Mouse (Mus musculus): ENCODE measurements around the gene Emp1. TPM values are rescaled to one million over a fixed set of nuclear protein-coding genes. Genes with fewer than 3 reads are reported as not detected.

Emp1 gene
- 98.4 TPM for polyA plus RNA-seq (2014; fragmentation: Illumina TruSeq; extraction: RNeasy Lipid Tissue Mini Kit (QIAGEN cat#74804); ENCODE audit: low read depth, low replicate concordance)

GRCm38 (mm10) chr6:135362459-135363159, at the start of gene Emp1:
TSS of gene Emp1 (plus strand) at chr6:135362545.

Other genes with a start within 250 kb of the Emp1 start
- gene Gprc5d, start 244.3 kb upstream of the Emp1 start, polyA plus RNA-seq (2014; fragmentation: Illumina TruSeq; extraction: RNeasy Lipid Tissue Mini Kit (QIAGEN cat#74804); ENCODE audit: low read depth, low replicate concordance): not detected
- gene Fam234b, start 164.6 kb upstream of the Emp1 start, polyA plus RNA-seq (2014; fragmentation: Illumina TruSeq; extraction: RNeasy Lipid Tissue Mini Kit (QIAGEN cat#74804); ENCODE audit: low read depth, low replicate concordance): 9.7 TPM
- gene Hebp1, start 164.5 kb upstream of the Emp1 start, polyA plus RNA-seq (2014; fragmentation: Illumina TruSeq; extraction: RNeasy Lipid Tissue Mini Kit (QIAGEN cat#74804); ENCODE audit: low read depth, low replicate concordance): 21.5 TPM
- gene Gsg1, start 108.2 kb upstream of the Emp1 start, polyA plus RNA-seq (2014; fragmentation: Illumina TruSeq; extraction: RNeasy Lipid Tissue Mini Kit (QIAGEN cat#74804); ENCODE audit: low read depth, low replicate concordance): not detected
- gene Pbp2, start 52.1 kb upstream of the Emp1 start, polyA plus RNA-seq (2014; fragmentation: Illumina TruSeq; extraction: RNeasy Lipid Tissue Mini Kit (QIAGEN cat#74804); ENCODE audit: low read depth, low replicate concordance): not detected